Mouse (Mus musculus): ENCODE results near the gene Polr3gl.

- TF ChIP-seq USF1 (IDR thresholded peaks at IDR 0.05; ENCODE audit: low read depth) (no peak), CTCF (IDR thresholded peaks at IDR 0.05; ENCODE audit: control insufficient read depth, insufficient read depth, insufficient read length) (no peak), MYOG (IDR thresholded peaks at IDR 0.05; ENCODE audit: control insufficient read depth, extremely low read depth, insufficient read length) (no peak)
Observed at GRCm38 (mm10) chr3:96596228-96596707, 2.3 kb upstream of the Polr3gl start, which contains the start of gene Ankrd34a.
